Mouse (Mus musculus) lung, postnatal 36 days (tissue): ENCODE measurements at regions not wholly inside any gene's neighbourhood (a gene's known extent, or its start where the extent isn't known, plus 50 kb on each side); places are given as distances from the start of the nearest gene placed in this dataset.

Experiments
- DNase-seq: peaks from one replicate; pipeline ENCODE4 v3.0.0; 2022; ENCODE audit warnings: mixed read lengths

GRCm38 (mm10) chr19:36681056-36681455 lies 55.4 kb downstream of the Ppp1r3c start:
- no peak for DNase-seq

GRCm38 (mm10) chr19:36680322-36680721 lies 56.1 kb downstream of the Ppp1r3c start:
- no peak for DNase-seq

GRCm38 (mm10) chr19:36679028-36679820 lies 57.2 kb downstream of the Ppp1r3c start:
- DNase-seq: no peak

- no peak for DNase-seq
Observed at GRCm38 (mm10) chr19:36678382-36679027, 57.9 kb downstream of the Ppp1r3c start.

GRCm38 (mm10) chr19:36677101-36678081 lies 59.1 kb downstream of the Ppp1r3c start:
- peak; percentile 37 for DNase-seq

GRCm38 (mm10) chr19:36674946-36675345 lies 61.5 kb downstream of the Ppp1r3c start:
- no peak for DNase-seq

GRCm38 (mm10) chr19:36670813-36671212 lies 65.6 kb downstream of the Ppp1r3c start:
- DNase-seq: no peak
